Mouse (Mus musculus) ovary, postnatal 10 days (tissue): ENCODE measurements at regions not wholly inside any gene's neighbourhood (a gene's known extent, or its start where the extent isn't known, plus 50 kb on each side); places are given as distances from the start of the nearest gene placed in this dataset.

ENCODE experiments used
- DNase-seq: peaks from one replicate; pipeline ENCODE4 v3.0.0; 2022; ENCODE audit warnings: low spot score

DNA sequence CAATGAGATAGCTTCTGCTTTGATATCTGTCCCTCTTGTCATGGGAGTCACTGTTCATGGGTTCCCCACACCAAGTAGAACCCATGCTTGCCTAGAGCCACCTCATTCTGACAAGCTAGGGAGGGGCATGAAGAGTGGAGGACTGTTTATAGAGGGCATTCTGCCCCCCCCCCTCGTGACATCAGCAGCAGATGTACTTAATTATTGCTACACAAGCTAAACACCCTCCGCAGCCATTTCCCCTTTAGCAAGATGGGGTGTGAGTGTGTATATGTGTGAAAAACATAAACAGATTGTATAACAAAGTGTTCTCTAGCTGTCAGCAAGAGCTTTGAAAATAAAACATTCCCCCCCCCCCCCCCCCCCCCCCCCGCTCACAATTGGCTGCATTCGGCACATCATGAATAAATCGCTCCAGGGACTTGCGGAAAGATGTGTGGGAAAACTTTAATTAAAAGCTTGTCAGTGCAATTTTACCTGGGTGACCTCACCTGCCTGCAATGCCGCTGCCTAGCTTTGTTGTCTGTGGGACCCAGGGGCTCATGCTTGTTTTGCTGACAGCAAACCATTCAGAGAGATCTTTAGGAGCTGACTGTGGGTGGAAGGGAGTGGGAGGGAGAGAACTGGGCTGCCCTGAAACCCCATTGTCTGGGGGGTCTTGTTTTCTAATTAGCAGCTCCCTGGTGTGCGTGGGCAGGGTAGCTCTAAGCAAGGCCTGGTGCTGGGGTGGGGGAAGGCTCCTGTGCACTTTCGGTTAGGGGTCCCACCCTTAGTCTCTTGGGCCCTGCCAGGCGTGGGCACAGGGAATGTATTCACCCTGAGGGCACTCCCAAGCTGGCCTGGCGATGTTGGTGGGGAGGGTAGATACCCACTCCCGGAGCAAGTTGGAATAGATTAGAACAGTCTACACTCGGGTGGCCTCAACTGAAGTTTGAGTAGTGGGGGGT, 63.4 kb downstream of the Irx2 start:
- DNase-seq, result no peak

DNA sequence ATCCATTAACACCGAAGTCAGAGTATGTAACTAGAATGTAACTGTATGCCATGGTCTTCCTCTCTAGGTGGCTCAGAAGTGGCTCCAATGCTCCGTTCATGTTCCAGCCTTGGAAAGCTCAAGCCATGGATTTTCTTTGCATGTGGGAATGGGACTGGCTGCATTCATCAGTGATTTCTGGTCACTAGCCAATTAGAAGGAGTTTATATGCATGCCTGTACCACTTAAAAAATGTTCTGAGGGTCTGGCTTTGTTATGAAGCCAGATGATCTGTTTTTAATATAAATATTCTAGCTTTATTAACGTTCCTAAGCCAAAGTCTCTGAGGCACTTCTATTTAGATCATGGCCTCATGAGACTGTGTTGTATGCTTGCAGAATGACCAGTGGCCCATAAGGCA, 78.8 kb downstream of the Irx2 start:
- DNase-seq, result no peak

GRCm38 (mm10) chr13:72708728-72709127, 80.1 kb downstream of the Irx2 start:
- DNase-seq, result no peak

GRCm38 (mm10) chr13:72710051-72710450, 81.4 kb downstream of the Irx2 start:
- DNase-seq, result no peak

- no peak for DNase-seq
Measured at GRCm38 (mm10) chr13:72711136-72711535, 82.5 kb downstream of the Irx2 start.

DNA sequence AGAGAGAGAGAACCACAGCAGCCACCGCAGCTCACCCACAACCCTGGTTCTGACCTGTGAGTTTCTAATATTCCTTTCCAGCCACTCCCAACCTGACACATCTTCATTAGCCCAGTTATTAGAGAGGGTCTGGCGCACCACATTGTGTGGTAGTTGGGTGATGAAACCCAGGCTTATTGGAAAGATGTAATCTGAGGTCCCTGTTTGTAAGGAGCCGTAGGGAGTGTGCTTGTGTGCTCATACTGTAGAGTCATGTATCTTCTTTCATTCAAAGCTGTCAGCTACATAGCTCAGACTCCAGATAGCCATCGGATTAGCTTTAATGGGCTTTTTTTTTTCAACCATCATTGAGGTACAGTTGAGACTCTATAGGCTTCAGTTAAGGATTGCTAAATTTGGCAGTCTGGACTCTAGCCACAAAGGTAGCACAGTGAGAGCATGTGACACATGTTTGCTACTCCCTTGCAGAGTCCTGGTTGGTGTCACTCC, 83.3 kb downstream of the Irx2 start:
- DNase-seq, result no peak

GRCm38 (mm10) chr13:72714793-72715192, 86.2 kb downstream of the Irx2 start:
- DNase-seq, result no peak

DNA sequence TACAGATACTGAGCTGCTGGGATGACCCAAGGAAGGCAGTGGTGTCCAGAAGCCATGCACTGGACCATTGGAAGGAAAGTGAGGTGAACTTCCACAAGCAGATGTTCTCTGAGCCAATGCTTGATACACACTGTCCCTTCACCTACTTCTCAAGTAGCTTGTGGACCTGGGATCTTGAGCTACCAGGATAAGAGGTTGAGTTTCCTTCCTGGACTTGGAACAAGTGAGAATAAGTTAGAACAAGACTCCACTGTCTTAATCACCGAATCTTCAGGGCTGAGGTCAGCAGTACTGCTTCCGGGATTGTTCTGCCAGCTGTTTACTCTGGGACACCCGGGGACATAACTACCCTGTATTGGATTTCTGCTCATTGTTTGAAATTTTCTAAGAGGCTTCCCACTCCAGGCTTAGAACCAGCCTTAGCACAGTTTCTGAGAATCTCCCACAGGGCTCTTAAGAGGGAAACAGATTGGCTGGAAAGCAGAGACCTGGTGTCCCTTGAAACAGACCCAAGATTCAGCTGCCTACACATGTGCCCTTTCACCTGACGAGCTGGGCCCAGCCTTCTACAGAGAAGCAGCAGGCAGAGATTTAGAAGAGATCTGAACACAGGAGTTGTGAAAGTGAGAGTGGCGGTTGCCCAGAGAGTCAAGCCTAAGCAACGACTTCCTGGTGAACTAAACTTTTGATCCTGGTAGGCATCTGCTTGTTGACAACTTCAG, 87.5 kb downstream of the Irx2 start:
- no peak for DNase-seq

DNA sequence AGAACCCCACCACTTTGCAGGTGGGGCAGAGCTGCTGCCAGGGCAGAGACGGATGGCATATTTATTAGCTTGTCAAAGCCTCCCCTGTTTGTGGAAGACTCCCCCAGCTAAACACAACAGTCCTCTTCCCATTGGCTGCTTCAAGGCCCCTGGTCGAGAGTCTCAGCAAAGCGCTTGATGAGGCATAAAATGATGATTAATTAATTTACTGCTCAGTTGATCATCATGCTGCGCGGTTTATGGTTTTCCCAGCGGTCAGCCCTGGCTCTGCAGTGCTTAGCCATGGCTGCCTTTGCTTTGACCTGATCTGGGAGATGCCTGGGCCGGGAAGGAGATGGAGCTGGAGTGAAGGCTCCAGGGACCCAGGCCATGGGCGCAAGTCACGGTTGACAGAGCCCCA, 98.5 kb downstream of the Irx2 start:
- DNase-seq, result no peak

GRCm38 (mm10) chr13:72735916-72736315, 107.3 kb downstream of the Irx2 start:
- DNase-seq, result no peak

- no peak for DNase-seq
Measured at GRCm38 (mm10) chr13:72736992-72737391, 108.4 kb downstream of the Irx2 start.

DNA sequence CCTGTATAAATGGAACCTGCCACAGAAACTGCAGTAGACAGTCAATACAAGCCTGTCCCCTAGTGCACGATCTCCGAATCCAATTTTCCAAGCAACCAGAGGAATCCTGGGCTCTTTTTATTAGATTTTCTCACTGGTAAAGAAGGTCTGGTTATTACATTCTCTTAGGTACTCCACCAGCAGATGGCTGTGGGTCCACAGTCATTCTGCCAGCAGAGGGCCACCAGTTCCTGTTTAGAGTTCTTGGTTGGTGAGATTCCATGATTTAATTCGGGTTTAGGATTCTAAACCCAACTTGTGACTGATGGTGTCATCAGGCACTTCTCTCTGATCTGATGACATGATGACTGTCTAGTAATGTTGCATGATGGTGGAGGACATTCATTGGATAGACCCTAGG, 118.6 kb downstream of the Irx2 start:
- no peak for DNase-seq

GRCm38 (mm10) chr13:72755036-72755435, 126.4 kb downstream of the Irx2 start:
- no peak for DNase-seq

- DNase-seq, result no peak
Measured at GRCm38 (mm10) chr13:72762481-72762880, 133.9 kb downstream of the Irx2 start.

DNA sequence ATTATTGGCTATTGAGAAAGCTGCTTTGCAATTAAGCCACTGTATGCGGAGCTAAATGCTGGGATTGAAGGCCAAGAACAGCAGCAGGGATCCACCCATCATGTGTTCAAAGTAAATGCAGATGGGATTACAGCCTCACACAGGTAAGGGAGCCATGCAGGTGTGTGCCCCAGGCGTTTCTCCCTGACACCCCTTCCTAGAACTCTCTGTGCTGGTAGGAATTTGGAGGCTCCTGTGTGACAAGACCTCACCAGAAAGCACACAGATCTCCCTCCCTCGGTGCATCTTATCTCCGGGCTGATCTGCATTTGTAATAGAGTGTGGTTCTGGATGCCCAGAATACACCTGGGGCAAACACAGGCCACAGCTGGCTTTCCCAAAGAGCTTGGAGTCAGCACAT, 134.7 kb downstream of the Irx2 start:
- no peak for DNase-seq

- DNase-seq, result no peak
Measured at GRCm38 (mm10) chr13:72767306-72767705, 138.7 kb downstream of the Irx2 start.

DNA sequence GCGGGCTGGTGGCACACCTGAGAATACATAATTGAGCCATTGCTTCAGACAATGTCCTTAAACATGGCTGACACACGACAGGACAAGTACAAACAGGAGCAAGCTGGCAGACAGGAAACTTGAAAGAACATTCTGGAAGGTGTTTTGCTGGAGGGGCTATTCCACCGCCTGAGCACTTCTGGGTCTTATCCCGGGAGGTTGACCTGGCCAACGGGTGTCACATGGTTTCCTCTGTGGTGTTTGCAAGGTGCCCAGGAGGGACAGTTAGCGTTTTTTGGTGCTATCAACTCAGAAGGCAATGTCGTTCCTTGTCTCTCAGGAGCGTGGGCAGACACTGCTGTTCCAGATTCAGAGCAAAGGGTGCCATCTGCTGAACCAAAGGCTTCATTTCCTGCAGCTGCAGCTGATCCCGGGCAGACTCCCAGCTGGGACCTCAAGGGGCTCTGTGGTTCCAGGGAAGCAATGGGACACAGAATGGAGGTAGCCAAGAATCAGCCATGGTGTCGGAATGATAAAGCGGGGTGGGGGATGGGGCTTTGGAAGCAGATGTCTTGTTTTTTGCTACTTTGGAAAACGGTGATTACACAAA, 140.5 kb downstream of the Irx2 start:
- no peak for DNase-seq

- no peak for DNase-seq
Measured at GRCm38 (mm10) chr13:72783026-72783726, 154.6 kb downstream of the Irx2 start.

DNA sequence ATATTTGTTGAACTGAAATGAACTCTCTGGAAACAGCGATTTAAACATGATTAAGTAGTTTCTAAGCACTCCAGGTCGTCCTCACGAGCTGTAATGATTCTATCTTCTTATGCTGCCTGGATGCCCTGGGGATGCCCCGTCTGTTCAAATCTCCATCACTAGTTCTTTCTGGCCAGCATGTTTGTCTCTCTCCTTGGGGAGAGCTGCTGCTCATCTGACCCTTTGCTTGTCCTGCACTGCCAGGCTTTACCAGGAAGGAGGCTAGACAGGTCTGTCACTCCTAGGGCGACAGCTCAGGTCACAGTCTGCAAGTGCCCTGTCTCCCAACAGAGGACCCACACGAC, 155.1 kb downstream of the Irx2 start:
- DNase-seq, result no peak

DNA sequence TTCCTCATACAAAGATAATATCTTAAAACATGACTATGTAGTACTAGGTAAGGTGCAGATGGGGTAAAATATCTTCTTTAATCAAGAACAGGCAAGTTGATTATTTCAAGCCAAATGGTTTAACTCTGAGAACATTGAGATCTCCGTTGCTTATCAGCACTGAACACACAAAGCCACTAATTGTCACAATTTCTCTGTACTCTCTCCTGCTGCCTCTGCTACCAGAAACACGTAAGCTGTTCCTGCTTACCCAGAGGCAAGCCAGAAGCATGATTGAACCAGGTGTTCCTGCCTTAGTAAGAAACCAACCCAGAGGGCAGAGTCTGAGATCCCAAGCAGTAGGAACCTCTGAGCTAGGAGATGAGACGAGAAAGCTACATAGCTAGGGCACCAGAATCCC, 164.1 kb downstream of the Irx2 start:
- no peak for DNase-seq

GRCm38 (mm10) chr13:72800021-72800420, 171.4 kb downstream of the Irx2 start:
- no peak for DNase-seq

- no peak for DNase-seq
Measured at GRCm38 (mm10) chr13:72800546-72800945, 171.9 kb downstream of the Irx2 start.
